In genomic region chr6:125485589-125485988, GRCm38 (mm10) we compare ENCODE assay signal across 22 mouse cellular contexts. TPM values are rescaled to one million over a fixed set of nuclear protein-coding genes. Genes with fewer than 3 reads are reported as not detected.
DNase-seq lines count a peak whose midpoint lies in the region; ATAC-seq and TF ChIP-seq lines count a peak whose summit lies in the region.
"Had no signal": no experiment of that assay in that cellular context is flagged by ENCODE, and none has a peak within 500 bp of the region (broad histone marks: within the 10 kb centered on the region; RNA-seq: fewer than 3 reads in every experiment).

No protein-coding gene starts in this region.

- TF ChIP-seq EP300 in lung, postnatal 0 days (IDR thresholded peaks at IDR 0.05) = no peak
- no peak for TF ChIP-seq EP300 in stomach, postnatal 0 days (optimal IDR thresholded peaks at IDR 0.05)

- no peak overlapping the region for H3K9ac ChIP-seq in heart, embryonic 12.5 days
- H3K9ac ChIP-seq in lung, postnatal 0 days (replicated peaks; ENCODE audit: low read depth) = no peak overlapping the region
- H3K9ac ChIP-seq in stomach, postnatal 0 days (ENCODE audit: low read length) = no peak overlapping the region
- H3K9ac ChIP-seq: intestine, embryonic 15.5 days; kidney, embryonic 15.5 days; liver, embryonic 13.5 days; midbrain, embryonic 12.5 days had no signal

- 0 out of 2 replicates have a peak, but pooled peaks have one; percentile 13 for ATAC-seq in heart, embryonic 12.5 days (ENCODE audit: insufficient number of reproducible peaks, low FRiP score)
- ATAC-seq in lung, postnatal 0 days = no peak
- no peak for ATAC-seq in stomach, postnatal 0 days (ENCODE audit: low FRiP score, low TSS enrichment)
- ATAC-seq: forebrain, embryonic 14.5 days; hindbrain, embryonic 16.5 days; intestine, embryonic 15.5 days had no signal

- peak overlapping the region; percentile 9; the same call in 1 of the 2 replicates for H3K4me2 ChIP-seq in heart, embryonic 12.5 days
- H3K4me2 ChIP-seq in lung, postnatal 0 days (replicated peaks; ENCODE audit: low read depth, low read length) = no peak overlapping the region
- H3K4me2 ChIP-seq in stomach, postnatal 0 days (replicated peaks; ENCODE audit: low read depth) = no peak overlapping the region
- H3K4me2 ChIP-seq: intestine, embryonic 15.5 days; kidney, embryonic 15.5 days; liver, embryonic 13.5 days; midbrain, embryonic 12.5 days had no signal

- no peak overlapping the region for H3K4me3 ChIP-seq in heart, embryonic 12.5 days
- H3K4me3 ChIP-seq in lung, postnatal 0 days (ENCODE audit: low read depth, low read length) = no peak overlapping the region
- no peak overlapping the region for H3K4me3 ChIP-seq in lung, adult 2 months (replicated peaks; ENCODE audit: extremely low read depth, low read depth, low read length)
- H3K4me3 ChIP-seq in stomach, postnatal 0 days (ENCODE audit: low read depth, low read length) = no peak overlapping the region
- H3K4me3 ChIP-seq: gastrocnemius, adult 2 months; intestine, embryonic 15.5 days; kidney, embryonic 15.5 days; left cerebral cortex, adult 2 months; liver, embryonic 13.5 days; midbrain, embryonic 12.5 days had no signal

- H3K9me3 ChIP-seq in heart, embryonic 12.5 days (replicated peaks) = no peaks in the 10 kb centered on the region
- no peaks in the 10 kb centered on the region for H3K9me3 ChIP-seq in lung, postnatal 0 days (ENCODE audit: low read length)
- no peaks in the 10 kb centered on the region for H3K9me3 ChIP-seq in stomach, postnatal 0 days (ENCODE audit: control insufficient read depth, low read length)
- H3K9me3 ChIP-seq: intestine, embryonic 15.5 days; kidney, embryonic 15.5 days; liver, embryonic 13.5 days; midbrain, embryonic 12.5 days had no signal

- WGBS in heart, embryonic 12.5 days = 11% methylated on average over 4 of the region's 4 CpGs
- WGBS in lung, postnatal 0 days = 42% methylated on average over 4 of the region's 4 CpGs
- WGBS in lung, adult 2 months = 42% methylated on average over 4 of the region's 4 CpGs
- 39% methylated on average over 4 of the region's 4 CpGs for WGBS in stomach, postnatal 0 days

- no peaks in the 10 kb centered on the region for H3K36me3 ChIP-seq in heart, embryonic 12.5 days
- no peaks in the 10 kb centered on the region for H3K36me3 ChIP-seq in lung, postnatal 0 days (ENCODE audit: insufficient read depth, low read length)
- no peaks in the 10 kb centered on the region for H3K36me3 ChIP-seq in stomach, postnatal 0 days (ENCODE audit: control insufficient read depth, insufficient read depth, low read length)
- H3K36me3 ChIP-seq: intestine, embryonic 15.5 days; kidney, embryonic 15.5 days; liver, embryonic 13.5 days; midbrain, embryonic 12.5 days had no signal

- peaks cover 76% of the 10 kb centered on the region for H3K4me1 ChIP-seq in heart, embryonic 12.5 days (replicated peaks)
- peaks cover 10% of the 10 kb centered on the region; the same call in 1 of the 2 replicates for H3K4me1 ChIP-seq in lung, postnatal 0 days (ENCODE audit: insufficient read depth, low read depth, low read length)
- peaks cover 41% of the 10 kb centered on the region for H3K4me1 ChIP-seq in lung, adult 2 months (ENCODE audit: control insufficient read depth, insufficient read depth, low read length)
- peaks cover 15% of the 10 kb centered on the region for H3K4me1 ChIP-seq in stomach, postnatal 0 days (replicated peaks; ENCODE audit: control insufficient read depth, insufficient read depth)

- peak overlapping the region; percentile 46 for H3K27ac ChIP-seq in heart, embryonic 12.5 days (ENCODE audit: poor library complexity, severe bottlenecking)
- peak overlapping the region; percentile 4; the same call in 1 of the 2 replicates for H3K27ac ChIP-seq in lung, postnatal 0 days (ENCODE audit: low read length)
- peak overlapping the region; percentile 40; the same call in 1 of the 2 replicates for H3K27ac ChIP-seq in stomach, postnatal 0 days (replicated peaks)
- H3K27ac ChIP-seq: gastrocnemius, adult 2 months; intestine, embryonic 15.5 days; kidney, embryonic 15.5 days; left cerebral cortex, adult 2 months; liver, embryonic 13.5 days; midbrain, embryonic 12.5 days had no signal

- no peak for TF ChIP-seq CTCF in lung, postnatal 0 days (IDR thresholded peaks at IDR 0.05)
- no peak for TF ChIP-seq CTCF in lung, adult 2 months (IDR thresholded peaks at IDR 0.05; ENCODE audit: insufficient read depth, low read length)
- no peak for TF ChIP-seq CTCF in stomach, postnatal 0 days (IDR thresholded peaks at IDR 0.05; ENCODE audit: low read depth)

- peaks cover 12% of the 10 kb centered on the region; the same call in 1 of the 2 replicates for H3K27me3 ChIP-seq in heart, embryonic 12.5 days (replicated peaks)
- H3K27me3 ChIP-seq in lung, postnatal 0 days (replicated peaks; ENCODE audit: insufficient read depth, low read length) = no peaks in the 10 kb centered on the region
- no peaks in the 10 kb centered on the region for H3K27me3 ChIP-seq in stomach, postnatal 0 days (ENCODE audit: control insufficient read depth, insufficient read depth, low read length)
- H3K27me3 ChIP-seq: CH12.LX; intestine, embryonic 15.5 days; kidney, embryonic 15.5 days; liver, embryonic 13.5 days; midbrain, embryonic 12.5 days had no signal

- no peak for DNase-seq in heart, adult 9 months (ENCODE audit: low spot score in 2 of 2)
- DNase-seq in lung, postnatal 0 days (ENCODE audit: low spot score) = no peak
- no peak for DNase-seq in lung, adult 2 months
- DNase-seq in embryo, embryonic 10.5 days (ENCODE audit: low spot score) = peak; percentile 44
- DNase-seq in stomach, postnatal 0 days (ENCODE audit: low spot score) = no peak
- no peak for DNase-seq in cerebellum, adult 9-10 months
- DNase-seq: adrenal gland, postnatal 14 days; B cell, adult 2 months; cerebellum, adult 9-11 months; gastrocnemius, adult 2 months; heart, postnatal 4 days; kidney, postnatal 4 days; liver, embryonic 13.5 days; lung, postnatal 10 days had no signal

- TF ChIP-seq POLR2A in lung, adult 2 months (IDR thresholded peaks at IDR 0.05; ENCODE audit: borderline replicate concordance, extremely low read depth, low read depth, low read length) = no peak

RNA-seq across cellular contexts. Expression of gene Cd9, which starts 9.0 kb away (rescaled TPM):
- 73.5 and 73.6 TPM in 2 replicates for polyA plus RNA-seq in heart, embryonic 12.5 days (2016; fragmentation: Nextera tagmentation; extraction: Ambion mirVana)
- 962 and 974 TPM in 2 replicates for polyA plus RNA-seq in lung, postnatal 0 days (2015; fragmentation: Nextera tagmentation; extraction: Ambion mirVana)
- 405 and 537 TPM in 2 replicates for polyA plus RNA-seq in lung, adult 2 months (2012; rRNA removed)
- polyA plus RNA-seq in stomach, postnatal 0 days (2015; fragmentation: Nextera tagmentation; extraction: Ambion mirVana) = 487 and 500 TPM in 2 replicates
